Mouse (Mus musculus) neural tube, embryonic 14.5 days (tissue): Measurements from ENCODE around the gene Mplkip. TPM values are rescaled to one million over a fixed set of nuclear protein-coding genes. Genes with fewer than 3 reads are reported as not detected.

Experiments used
- ATAC-seq: fragments of 200-750 bp; cut with Nextera tagmentation; 2 replicates; pipeline ENCODE4 v1.8.0; 2017; ENCODE audit warnings: low read depth, mild to moderate bottlenecking, moderate TSS enrichment, moderate library complexity
- H3K27ac ChIP-seq: fragments of 300-500 bp; sonication (generic); 2 replicates; pipeline ENCODE4 v1.5.1; 2014; ENCODE audit warnings: low read depth, mild to moderate bottlenecking, control low read depth, low read length, moderate library complexity, mixed read lengths
- H3K27me3 ChIP-seq: fragments of 300-500 bp; sonication (generic); 2 replicates; pipeline ENCODE4 v1.6.1; 2014; ENCODE audit warnings: low read length; ENCODE audit not compliant: control insufficient read depth, insufficient read depth
- H3K36me3 ChIP-seq: fragments of 300-500 bp; sonication (generic); 2 replicates; pipeline ENCODE4 v1.6.1; 2014; ENCODE audit warnings: low read length, mixed read lengths; ENCODE audit not compliant: control insufficient read depth, insufficient read depth
- H3K4me1 ChIP-seq: fragments of 300-500 bp; sonication (generic); 2 replicates; pipeline ENCODE4 v1.6.1; 2014; ENCODE audit warnings: low read length; ENCODE audit not compliant: control insufficient read depth, insufficient read depth
- H3K4me2 ChIP-seq: fragments of 300-500 bp; sonication (generic); 2 replicates; pipeline ENCODE4 v1.6.1; 2014; ENCODE audit warnings: mild to moderate bottlenecking, low read depth, low read length, control low read depth
- H3K4me3 ChIP-seq: fragments of 300-500 bp; sonication (generic); 2 replicates; pipeline ENCODE4 v1.5.1; 2014; ENCODE audit warnings: low read depth, low read length, control low read depth, mixed read lengths
- H3K9ac ChIP-seq: fragments of 300-500 bp; sonication (generic); replicated peaks from 2 replicates; pipeline ENCODE4 v1.6.1; 2014; ENCODE audit warnings: low read depth, mild to moderate bottlenecking, control low read depth, low read length, mixed read lengths
- H3K9me3 ChIP-seq: fragments of 300-500 bp; sonication (generic); 2 replicates; pipeline ENCODE4 v1.6.1; 2016; ENCODE audit warnings: low read length; ENCODE audit not compliant: control insufficient read depth
- WGBS: fragments of 180-500 bp; shearing (Covaris S2); extraction: QIAGEN DNeasy Blood & Tissue Kit; methylation state at CpG from one replicate; pipeline ENCODE4 v1.1.7; 2014; 5-methylcytosine and 5-hydroxymethylcytosine counted together
- polyA plus RNA-seq: library from polyadenylated mRNA; unstranded; fragments of >200 nt; fragmentation: Nextera tagmentation; extraction: Ambion mirVana; gene quantifications from 2 replicates; pipeline ENCODE4 v1.2.1, GENCODE M21; 2014

Mplkip gene
- 47.7 and 55.4 TPM in 2 replicates for polyA plus RNA-seq

GRCm38 (mm10) chr13:17694911-17695699, at the start of gene Mplkip, which contains the start of gene Sugct:
Gene Mplkip, plus strand, starts transcription at chr13:17695192.
Gene Sugct, minus strand, starts transcription at chr13:17695553.
- H3K4me2 ChIP-seq: peak within 1 kb of the TSS; percentile 80
- peak within 1 kb of the TSS; percentile 79 for H3K27ac ChIP-seq
- peak; percentile 99 for ATAC-seq
- WGBS: under 1% methylated on average over 65 of the region's 66 CpGs
- peak within 1 kb of the TSS; percentile 84 for H3K9ac ChIP-seq
- H3K27me3 ChIP-seq: no peaks in the 10 kb centered on the region
- H3K9me3 ChIP-seq: no peaks in the 10 kb centered on the region
- H3K4me3 ChIP-seq: peak within 1 kb of the TSS; percentile 61
- no peaks in the 10 kb centered on the region for H3K36me3 ChIP-seq
- peaks cover 4% of the 10 kb centered on the region; the same call in 1 of the 2 replicates for H3K4me1 ChIP-seq

DNA sequence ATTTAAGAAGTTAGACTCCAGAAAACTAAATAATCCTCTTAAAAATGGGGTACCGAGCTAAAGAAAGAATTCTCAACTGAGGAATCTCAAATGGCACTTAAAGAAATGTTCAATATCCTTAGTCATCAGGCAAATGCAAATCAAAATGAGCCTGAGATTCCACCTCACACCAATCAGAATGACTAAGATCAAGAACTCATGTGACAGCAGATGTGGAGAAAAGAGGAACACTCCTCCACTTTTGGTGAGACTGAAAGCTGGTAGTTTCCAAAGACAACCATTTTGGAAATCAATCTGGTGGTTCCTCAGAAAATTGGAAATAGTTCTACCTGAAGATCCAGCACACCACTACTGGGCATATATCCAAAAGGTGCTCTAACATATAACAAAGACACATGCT, 27.6 kb upstream of the Mplkip start:
- Histone ChIP-seq H3K4me3 (no peak overlapping the region), H3K9me3 (no peaks in the 10 kb centered on the region), H3K4me1 (no peaks in the 10 kb centered on the region), H3K36me3 (no peaks in the 10 kb centered on the region), H3K27me3 (no peaks in the 10 kb centered on the region), H3K27ac (no peak overlapping the region), H3K9ac (no peak overlapping the region), H3K4me2 (no peak overlapping the region)
- WGBS: 98% methylated on average over 1 of the region's 1 CpGs
- ATAC-seq: no peak

- Histone ChIP-seq H3K27ac (no peak overlapping the region), H3K36me3 (no peaks in the 10 kb centered on the region), H3K9me3 (no peaks in the 10 kb centered on the region), H3K4me1 (no peaks in the 10 kb centered on the region), H3K27me3 (no peaks in the 10 kb centered on the region), H3K9ac (no peak overlapping the region), H3K4me3 (no peak overlapping the region), H3K4me2 (no peak overlapping the region)
- ATAC-seq: no peak
- 91% methylated on average over 1 of the region's 1 CpGs for WGBS
Observed at GRCm38 (mm10) chr13:17671122-17671521, 23.9 kb upstream of the Mplkip start.

DNA sequence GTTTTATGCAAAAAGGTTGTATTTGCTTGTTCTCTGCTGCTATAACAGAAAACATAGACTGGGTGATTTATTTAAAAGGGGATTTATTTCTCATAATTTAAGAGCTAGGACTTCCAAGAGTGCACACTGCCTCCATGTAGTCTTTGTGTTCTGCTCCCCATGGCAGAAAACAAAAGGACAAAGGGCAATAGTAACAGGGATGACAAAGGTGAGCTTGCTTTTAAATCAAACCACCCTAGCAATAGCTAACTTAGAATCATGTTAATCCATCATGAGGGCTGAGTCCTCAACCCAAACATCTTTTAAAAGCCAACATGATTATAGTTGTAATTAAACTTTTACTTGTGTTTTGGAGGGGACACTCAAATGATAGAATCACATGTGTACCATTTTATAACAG, 5.5 kb upstream of the Mplkip start:
- H3K4me2 ChIP-seq: no peak overlapping the region
- no peak overlapping the region for H3K9ac ChIP-seq
- no peak overlapping the region for H3K27ac ChIP-seq
- H3K36me3 ChIP-seq: no peaks in the 10 kb centered on the region
- no peak for ATAC-seq
- H3K4me3 ChIP-seq: no peak overlapping the region
- H3K4me1 ChIP-seq: no peaks in the 10 kb centered on the region
- H3K9me3 ChIP-seq: no peaks in the 10 kb centered on the region
- no peaks in the 10 kb centered on the region for H3K27me3 ChIP-seq

DNA sequence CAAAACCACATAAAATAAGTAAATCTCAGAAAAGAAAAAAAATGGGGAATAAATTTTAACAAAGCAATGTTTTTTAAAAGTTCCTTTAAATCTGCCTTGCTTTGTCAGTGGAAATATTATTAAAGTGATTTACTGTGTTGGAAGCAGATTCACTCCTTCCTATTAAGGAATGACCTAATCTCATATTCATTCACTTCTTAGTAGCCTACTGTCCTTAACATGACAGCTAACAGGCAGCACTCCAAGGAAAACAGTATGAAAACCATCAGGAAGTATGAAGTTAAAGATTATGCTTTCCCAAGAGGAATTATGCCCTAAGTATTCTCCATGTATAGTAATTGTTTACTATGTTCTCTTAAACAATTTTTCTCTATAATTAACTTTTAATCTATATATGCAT, 4.3 kb upstream of the Mplkip start:
- Histone ChIP-seq H3K36me3 (no peaks in the 10 kb centered on the region), H3K9me3 (no peaks in the 10 kb centered on the region), H3K9ac (no peak overlapping the region), H3K27me3 (no peaks in the 10 kb centered on the region), H3K4me1 (no peaks in the 10 kb centered on the region), H3K4me3 (no peak overlapping the region), H3K4me2 (no peak overlapping the region), H3K27ac (no peak overlapping the region)
- no peak for ATAC-seq

DNA sequence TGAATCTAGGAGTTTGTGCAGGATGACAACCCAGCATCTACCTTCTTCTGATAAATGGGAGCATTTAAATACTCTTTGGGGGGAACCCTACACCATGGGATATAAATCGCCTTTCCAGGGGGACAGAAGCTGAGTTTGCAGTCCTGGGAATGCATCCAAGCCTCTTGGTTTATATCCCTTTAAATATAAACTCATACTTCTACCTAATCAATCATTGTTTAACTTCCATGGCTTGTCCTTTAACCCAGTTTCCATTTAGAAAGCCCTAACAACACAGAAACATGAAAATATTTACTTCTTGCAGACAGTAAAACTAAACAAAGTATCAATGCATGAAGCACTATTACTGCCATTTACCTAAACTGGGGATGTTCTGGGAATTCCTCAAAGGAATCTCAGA, 3.6 kb upstream of the Mplkip start:
- Histone ChIP-seq H3K36me3 (no peaks in the 10 kb centered on the region), H3K27ac (no peak overlapping the region), H3K9ac (no peak overlapping the region), H3K4me1 (peaks cover 4% of the 10 kb centered on the region; the same call in 1 of the 2 replicates), H3K27me3 (no peaks in the 10 kb centered on the region), H3K4me3 (no peak overlapping the region), H3K4me2 (no peak overlapping the region), H3K9me3 (no peaks in the 10 kb centered on the region)
- no peak for ATAC-seq
- 69% methylated on average over 1 of the region's 1 CpGs for WGBS

DNA sequence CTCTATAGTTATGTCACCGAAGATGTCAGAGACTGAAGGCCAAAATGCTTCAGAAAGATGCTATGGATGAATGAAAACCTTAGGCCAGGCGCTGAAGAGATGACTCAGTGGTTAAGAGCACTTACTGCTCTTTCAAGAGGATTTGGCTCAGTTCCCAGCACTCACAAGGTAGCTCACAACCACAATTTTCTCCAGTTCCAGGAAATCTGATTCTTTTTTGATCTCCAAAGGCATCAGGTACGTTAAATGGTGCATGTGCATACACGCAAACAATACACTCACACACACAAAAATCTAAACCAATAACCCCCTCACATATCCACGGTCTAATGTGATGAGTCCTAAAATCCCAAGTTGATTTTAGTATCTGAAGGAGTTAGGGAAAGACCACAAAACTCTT, 1.2 kb upstream of the Mplkip start:
- H3K9ac ChIP-seq: no peak overlapping the region
- no peak overlapping the region for H3K27ac ChIP-seq
- H3K36me3 ChIP-seq: no peaks in the 10 kb centered on the region
- 79% methylated on average over 5 of the region's 5 CpGs for WGBS
- no peaks in the 10 kb centered on the region for H3K9me3 ChIP-seq
- no peak for ATAC-seq
- peaks cover 4% of the 10 kb centered on the region; the same call in 1 of the 2 replicates for H3K4me1 ChIP-seq
- H3K27me3 ChIP-seq: no peaks in the 10 kb centered on the region
- peak overlapping the region; percentile 61; the same call in 1 of the 2 replicates for H3K4me3 ChIP-seq
- H3K4me2 ChIP-seq: no peak overlapping the region; the same call in 1 of the 2 replicates

- Histone ChIP-seq H3K27me3 (no peaks in the 10 kb centered on the region), H3K4me2 (peak overlapping the region; percentile 43), H3K4me3 (peak overlapping the region; percentile 61), H3K9me3 (no peaks in the 10 kb centered on the region), H3K36me3 (no peaks in the 10 kb centered on the region), H3K9ac (peak overlapping the region; percentile 54; the same call in 1 of the 2 replicates), H3K27ac (peak overlapping the region; percentile 70), H3K4me1 (peaks cover 4% of the 10 kb centered on the region; the same call in 1 of the 2 replicates)
- ATAC-seq: peak; percentile 83
- under 1% methylated on average over 23 of the region's 25 CpGs for WGBS
Observed at GRCm38 (mm10) chr13:17694414-17694813, 578 bp upstream of the Mplkip start.

- Histone ChIP-seq H3K27me3 (no peaks in the 10 kb centered on the region), H3K4me3 (peak overlapping the region; percentile 61), H3K4me1 (peaks cover 4% of the 10 kb centered on the region; the same call in 1 of the 2 replicates), H3K9ac (peak overlapping the region; percentile 84), H3K9me3 (no peaks in the 10 kb centered on the region), H3K4me2 (peak overlapping the region; percentile 80), H3K36me3 (no peaks in the 10 kb centered on the region), H3K27ac (peak overlapping the region; percentile 79; the same call in 1 of the 2 replicates)
- ATAC-seq: no peak
- 20% methylated on average over 7 of the region's 7 CpGs for WGBS
Observed at GRCm38 (mm10) chr13:17695898-17696580, 1.0 kb downstream of the Mplkip start.
